Mouse (Mus musculus) lung, postnatal 36 days (tissue): ENCODE measurements around the gene Tmem185a.
"Not testable (repeated sequence)": the region's sequence is repeated elsewhere in the genome, so short reads cannot be mapped to it uniquely, and the experiment has no call there.

Experiments used
- DNase-seq: peaks from one replicate; pipeline ENCODE4 v3.0.0; 2022; ENCODE audit warnings: mixed read lengths

Gene Tmem185a

GRCm38 (mm10) chrX:70476792-70477776, at the start of gene Tmem185a:
Gene Tmem185a, minus strand, starts transcription at chrX:70477180.
- peak; percentile 83 for DNase-seq

- not testable (repeated sequence) for DNase-seq
Observed at GRCm38 (mm10) chrX:70514413-70514812, 37.4 kb upstream of the Tmem185a start.

- not testable (repeated sequence) for DNase-seq
Observed at GRCm38 (mm10) chrX:70487328-70487727, 10.3 kb upstream of the Tmem185a start.

- DNase-seq, result no peak
Observed at GRCm38 (mm10) chrX:70482154-70482553, 5.2 kb upstream of the Tmem185a start.

GRCm38 (mm10) chrX:70478701-70479100, 1.7 kb upstream of the Tmem185a start:
- DNase-seq, result no peak

- no peak for DNase-seq
Observed at GRCm38 (mm10) chrX:70475215-70475765, 1.7 kb downstream of the Tmem185a start.

- DNase-seq, result no peak
Observed at GRCm38 (mm10) chrX:70466897-70467296, 10.1 kb downstream of the Tmem185a start.

GRCm38 (mm10) chrX:70465489-70465888, 11.5 kb downstream of the Tmem185a start:
- DNase-seq, result peak; percentile 5

- no peak for DNase-seq
Observed at GRCm38 (mm10) chrX:70463621-70464020, 13.4 kb downstream of the Tmem185a start.

- not testable (repeated sequence) for DNase-seq
Observed at GRCm38 (mm10) chrX:70452359-70452758, 24.6 kb downstream of the Tmem185a start.

GRCm38 (mm10) chrX:70425473-70425872, 51.5 kb downstream of the Tmem185a start:
- DNase-seq, result not testable (repeated sequence)
